Mouse (Mus musculus) limb, embryonic 11.5 days (tissue): ENCODE measurements at regions not wholly inside any gene's neighbourhood (a gene's known extent, or its start where the extent isn't known, plus 50 kb on each side); places are given as distances from the start of the nearest gene placed in this dataset.

Experiments used
- ATAC-seq: fragments of 200-750 bp; cut with Nextera tagmentation; 2 replicates; pipeline ENCODE4 v1.8.0; 2017; ENCODE audit warnings: low read depth; ENCODE audit not compliant: insufficient number of reproducible peaks, low FRiP score, low TSS enrichment
- DNase-seq: peaks from one replicate; pipeline ENCODE4 v3.0.0-alpha.2; 2015; ENCODE audit warnings: low spot score
- H3K27ac ChIP-seq: fragments of 300-500 bp; sonication (generic); replicated peaks from 2 replicates; pipeline ENCODE4 v1.5.1; 2014; ENCODE audit warnings: low read depth, mild to moderate bottlenecking, low read length
- H3K27me3 ChIP-seq: fragments of 300-500 bp; sonication (generic); 2 replicates; pipeline ENCODE4 v1.6.1; 2014; ENCODE audit warnings: mild to moderate bottlenecking, low read length, mixed read lengths; ENCODE audit not compliant: control insufficient read depth, insufficient read depth
- H3K36me3 ChIP-seq: fragments of 300-500 bp; sonication (generic); 2 replicates; pipeline ENCODE4 v1.6.1; 2014; ENCODE audit warnings: mild to moderate bottlenecking, low read length, moderate library complexity, mixed read lengths; ENCODE audit not compliant: control insufficient read depth, insufficient read depth
- H3K4me1 ChIP-seq: fragments of 300-500 bp; sonication (generic); 2 replicates; pipeline ENCODE4 v1.6.1; 2014; ENCODE audit warnings: low read length, mixed read lengths; ENCODE audit not compliant: control insufficient read depth, insufficient read depth
- H3K4me2 ChIP-seq: fragments of 300-500 bp; sonication (generic); 2 replicates; pipeline ENCODE4 v1.6.1; 2014; ENCODE audit warnings: low read depth, mild to moderate bottlenecking, moderate library complexity; ENCODE audit not compliant: severe bottlenecking
- H3K4me3 ChIP-seq: fragments of 300-500 bp; sonication (generic); 2 replicates; pipeline ENCODE4 v1.5.1; 2014; ENCODE audit warnings: low read depth, low read length
- H3K9ac ChIP-seq: fragments of 300-500 bp; sonication (generic); 2 replicates; pipeline ENCODE4 v1.6.1; 2014; ENCODE audit warnings: mild to moderate bottlenecking, low read length
- H3K9me3 ChIP-seq: fragments of 300-500 bp; sonication (generic); 2 replicates; pipeline ENCODE4 v1.6.1; 2016; ENCODE audit warnings: low read length; ENCODE audit not compliant: control insufficient read depth
- WGBS: fragments of 180-500 bp; shearing (Covaris S2); extraction: QIAGEN DNeasy Blood & Tissue Kit; methylation state at CpG from one replicate; pipeline ENCODE4 v1.1.7; 2014; 5-methylcytosine and 5-hydroxymethylcytosine counted together

DNA sequence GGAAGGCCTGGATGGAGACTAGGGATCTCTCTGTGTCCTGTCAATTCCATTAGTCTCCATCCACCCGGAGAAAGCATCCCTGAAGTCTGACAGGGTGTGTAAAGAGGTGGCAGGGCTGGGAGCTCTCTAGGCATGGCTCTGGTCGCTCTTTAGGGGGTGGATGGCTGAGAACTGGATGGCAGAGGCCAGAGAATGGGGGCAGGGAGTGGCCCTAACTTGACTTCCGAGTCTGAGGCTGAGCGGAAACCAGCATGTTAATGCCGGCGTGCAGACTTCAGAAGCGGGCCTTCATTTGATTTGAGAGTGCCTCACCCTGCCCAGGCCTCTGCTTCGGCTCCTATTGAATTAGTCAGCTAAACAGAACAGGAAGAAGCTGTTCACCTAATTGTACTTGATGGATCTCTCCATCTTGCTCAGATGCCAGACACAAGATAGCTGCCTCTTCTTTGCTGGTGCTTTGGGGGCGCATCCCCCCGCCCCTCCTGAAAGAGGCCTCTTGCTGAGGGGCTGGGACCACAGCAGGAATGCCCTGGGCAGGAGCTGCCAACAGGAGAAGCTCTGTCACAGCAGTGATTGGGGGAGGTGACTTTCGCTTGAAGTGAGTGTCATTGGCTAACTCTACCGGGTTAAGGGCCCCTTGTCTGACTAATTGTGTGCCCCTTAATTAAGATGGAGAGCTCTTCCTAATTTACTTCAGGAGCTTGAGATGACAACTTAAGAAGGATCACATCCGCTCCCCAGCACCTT is 104.2 kb downstream of the Bms1 start:
- Histone ChIP-seq H3K9ac (no peak overlapping the region), H3K9me3 (no peaks in the 10 kb centered on the region), H3K27ac (no peak overlapping the region), H3K4me1 (no peaks in the 10 kb centered on the region), H3K36me3 (no peaks in the 10 kb centered on the region), H3K27me3 (no peaks in the 10 kb centered on the region), H3K4me3 (no peak overlapping the region), H3K4me2 (no peak overlapping the region)
- DNase-seq (peak; percentile 33), ATAC-seq (no peak)
- WGBS, result 28% methylated on average over 13 of the region's 13 CpGs

DNA sequence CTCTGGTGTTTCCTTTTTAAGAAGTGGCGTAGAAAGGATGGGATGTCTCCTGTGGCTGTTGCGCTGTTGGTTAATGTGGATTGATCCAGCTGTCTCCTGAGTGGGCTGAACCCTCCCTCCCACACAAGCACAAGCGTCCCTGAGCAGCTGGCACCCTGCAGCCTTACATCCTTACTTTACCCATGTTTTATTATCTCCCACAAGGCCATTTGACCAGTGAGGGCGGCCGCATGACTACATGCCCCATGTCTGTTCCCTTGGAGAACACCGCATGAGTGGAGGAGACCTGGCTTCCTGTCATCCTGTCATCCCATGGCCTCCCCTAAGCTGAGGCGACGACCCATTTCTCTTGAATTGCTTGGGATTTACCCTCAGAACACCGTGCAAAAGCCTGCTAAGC is 108.2 kb downstream of the Bms1 start:
- ATAC-seq (no peak), DNase-seq (no peak)
- Histone ChIP-seq H3K27ac (no peak overlapping the region), H3K4me2 (no peak overlapping the region), H3K4me3 (no peak overlapping the region), H3K4me1 (no peaks in the 10 kb centered on the region), H3K36me3 (no peaks in the 10 kb centered on the region), H3K9ac (no peak overlapping the region), H3K9me3 (no peaks in the 10 kb centered on the region), H3K27me3 (no peaks in the 10 kb centered on the region)
- WGBS, result 82% methylated on average over 9 of the region's 9 CpGs

DNA sequence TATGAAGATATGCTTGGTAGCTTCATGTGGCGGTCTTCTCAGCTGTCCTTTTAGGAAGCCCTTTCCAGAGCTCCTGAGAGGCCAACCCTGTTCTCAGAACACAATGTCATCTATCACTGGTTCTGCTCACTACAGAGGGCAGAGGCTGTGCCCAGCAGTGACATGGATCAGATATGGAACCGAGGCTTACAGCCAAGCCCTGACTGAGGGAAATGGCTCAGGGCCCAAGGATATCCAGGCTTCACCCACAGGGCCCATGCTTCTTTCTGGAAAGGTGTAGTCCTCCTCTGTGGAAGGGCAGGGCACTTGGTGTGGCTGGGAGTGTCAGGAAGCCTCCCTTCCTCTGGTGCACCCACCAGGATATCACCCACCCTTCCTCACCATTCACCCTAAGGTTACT is 109.4 kb downstream of the Bms1 start:
- Histone ChIP-seq H3K27me3 (no peaks in the 10 kb centered on the region), H3K36me3 (no peaks in the 10 kb centered on the region), H3K4me3 (no peak overlapping the region), H3K4me2 (no peak overlapping the region), H3K9ac (no peak overlapping the region), H3K4me1 (no peaks in the 10 kb centered on the region), H3K27ac (no peak overlapping the region), H3K9me3 (no peaks in the 10 kb centered on the region)
- 78% methylated on average over 2 of the region's 2 CpGs for WGBS
- DNase-seq (no peak), ATAC-seq (no peak)

DNA sequence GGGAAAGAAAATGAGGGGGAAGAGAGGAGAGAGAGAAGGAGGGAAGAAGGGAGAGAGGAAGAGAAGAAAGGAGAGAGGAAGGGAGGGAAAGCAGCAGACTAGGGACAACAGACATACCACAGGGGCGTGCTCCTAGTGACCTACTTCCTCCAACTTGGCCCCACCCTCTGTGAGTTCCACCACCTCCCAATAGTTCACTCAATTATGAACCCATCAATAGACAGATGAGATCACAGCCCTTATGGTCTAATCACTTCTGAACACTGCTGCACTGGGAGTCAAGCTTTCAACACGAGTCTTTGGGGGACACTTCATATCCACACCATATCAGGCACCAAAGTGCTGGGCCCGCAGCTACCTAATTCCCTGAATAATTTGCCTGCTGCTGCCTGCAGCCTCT is 110.7 kb downstream of the Bms1 start:
- WGBS, result 78% methylated on average over 3 of the region's 3 CpGs
- Histone ChIP-seq H3K9ac (no peak overlapping the region), H3K4me1 (no peaks in the 10 kb centered on the region), H3K4me2 (no peak overlapping the region), H3K9me3 (no peaks in the 10 kb centered on the region), H3K27ac (no peak overlapping the region), H3K36me3 (no peaks in the 10 kb centered on the region), H3K4me3 (no peak overlapping the region), H3K27me3 (no peaks in the 10 kb centered on the region)
- DNase-seq (no peak), ATAC-seq (no peak)

DNA sequence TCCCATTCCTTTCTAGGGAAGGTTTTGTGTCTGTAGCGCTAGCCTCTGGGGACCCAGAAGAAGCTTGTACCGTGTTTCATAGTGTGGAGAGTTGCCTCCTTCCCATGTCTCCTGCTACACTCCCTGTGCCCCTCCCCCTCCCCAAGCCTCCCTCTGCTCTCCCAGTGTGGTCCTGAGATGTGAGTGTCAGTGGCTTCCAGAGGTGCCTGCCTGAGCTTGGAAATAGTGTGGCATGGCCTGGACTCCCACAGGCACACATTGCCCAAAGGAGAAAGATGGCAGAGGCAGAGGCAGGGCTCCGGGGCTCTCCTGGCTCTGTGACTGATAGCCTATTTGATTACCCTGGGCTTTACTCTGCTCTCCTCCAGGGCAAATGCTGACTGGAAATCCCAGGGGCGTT is 110.0 kb upstream of the Ret start:
- Histone ChIP-seq H3K36me3 (no peaks in the 10 kb centered on the region), H3K4me2 (no peak overlapping the region), H3K4me1 (0 out of 2 replicates have a peak, but pooled peaks cover 2% of the 10 kb centered on the region), H3K9me3 (no peaks in the 10 kb centered on the region), H3K9ac (no peak overlapping the region), H3K27me3 (no peaks in the 10 kb centered on the region), H3K27ac (no peak overlapping the region), H3K4me3 (no peak overlapping the region)
- 42% methylated on average over 4 of the region's 4 CpGs for WGBS
- no peak for DNase-seq
- no peak for ATAC-seq

DNA sequence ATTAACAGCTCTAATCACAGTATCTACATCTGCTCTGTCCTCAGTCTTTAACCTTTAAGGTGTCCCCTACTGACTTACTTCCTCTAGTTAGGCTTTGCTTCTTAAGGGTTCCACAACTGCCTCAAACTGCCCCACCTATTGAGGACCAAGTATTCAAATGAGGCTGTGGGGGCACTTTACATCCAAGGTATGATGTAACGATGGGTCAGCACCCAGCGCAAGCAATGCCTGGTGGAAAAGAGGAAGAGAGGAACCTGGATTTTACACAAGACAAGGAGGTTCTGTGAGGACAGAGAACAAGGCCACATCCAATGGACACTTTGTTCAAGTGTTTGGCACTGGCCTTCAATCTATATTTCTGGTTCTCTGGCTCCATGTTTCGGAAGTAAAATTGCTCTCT is 107.7 kb upstream of the Ret start:
- WGBS, result 91% methylated on average over 3 of the region's 3 CpGs

DNA sequence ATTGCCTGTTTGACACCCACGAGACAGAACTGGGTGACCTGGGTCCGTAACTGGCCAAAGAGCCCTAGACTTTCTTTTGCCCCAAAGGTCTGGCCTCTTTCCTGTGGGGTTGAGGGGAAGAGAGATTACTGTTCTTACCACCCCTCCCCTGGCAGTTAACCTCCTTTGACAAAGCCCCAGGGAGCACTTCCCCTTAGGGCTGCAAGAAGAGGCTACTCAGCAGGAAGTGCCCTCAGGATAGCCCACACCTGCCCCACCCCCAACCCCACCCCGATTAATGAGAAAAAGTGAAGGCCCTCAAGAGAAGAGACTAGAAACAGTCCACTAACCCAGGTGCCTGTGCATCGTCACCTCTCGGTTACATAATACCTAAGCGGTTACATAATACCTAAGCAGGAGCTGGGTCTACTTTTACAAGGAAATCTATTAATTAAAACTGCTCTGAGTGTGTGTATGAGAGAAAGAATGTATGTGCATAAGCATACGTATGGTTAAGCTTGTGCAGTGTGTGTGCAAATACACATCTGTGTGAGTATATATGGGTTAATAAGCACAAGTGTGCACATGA is 105.3 kb upstream of the Ret start:
- no peak overlapping the region for H3K4me2 ChIP-seq
- DNase-seq (no peak), ATAC-seq (no peak)
- H3K36me3 ChIP-seq, result no peaks in the 10 kb centered on the region
- H3K27ac ChIP-seq, result no peak overlapping the region
- 0 out of 2 replicates have a peak, but pooled peaks cover 7% of the 10 kb centered on the region for H3K4me1 ChIP-seq
- no peaks in the 10 kb centered on the region for H3K9me3 ChIP-seq
- no peak overlapping the region for H3K4me3 ChIP-seq
- no peak overlapping the region for H3K9ac ChIP-seq
- no peaks in the 10 kb centered on the region for H3K27me3 ChIP-seq
- 45% methylated on average over 7 of the region's 7 CpGs for WGBS

More for the DNA sequence above, 107.7 kb upstream of the Ret start:
- no peak overlapping the region for H3K27ac ChIP-seq
- H3K36me3 ChIP-seq, result no peaks in the 10 kb centered on the region
- H3K4me2 ChIP-seq, result no peak overlapping the region
- ATAC-seq, result no peak
- H3K4me1 ChIP-seq, result 0 out of 2 replicates have a peak, but pooled peaks cover 7% of the 10 kb centered on the region
- no peaks in the 10 kb centered on the region for H3K9me3 ChIP-seq
- no peak overlapping the region for H3K4me3 ChIP-seq
- no peaks in the 10 kb centered on the region for H3K27me3 ChIP-seq
- no peak for DNase-seq
- H3K9ac ChIP-seq, result no peak overlapping the region

DNA sequence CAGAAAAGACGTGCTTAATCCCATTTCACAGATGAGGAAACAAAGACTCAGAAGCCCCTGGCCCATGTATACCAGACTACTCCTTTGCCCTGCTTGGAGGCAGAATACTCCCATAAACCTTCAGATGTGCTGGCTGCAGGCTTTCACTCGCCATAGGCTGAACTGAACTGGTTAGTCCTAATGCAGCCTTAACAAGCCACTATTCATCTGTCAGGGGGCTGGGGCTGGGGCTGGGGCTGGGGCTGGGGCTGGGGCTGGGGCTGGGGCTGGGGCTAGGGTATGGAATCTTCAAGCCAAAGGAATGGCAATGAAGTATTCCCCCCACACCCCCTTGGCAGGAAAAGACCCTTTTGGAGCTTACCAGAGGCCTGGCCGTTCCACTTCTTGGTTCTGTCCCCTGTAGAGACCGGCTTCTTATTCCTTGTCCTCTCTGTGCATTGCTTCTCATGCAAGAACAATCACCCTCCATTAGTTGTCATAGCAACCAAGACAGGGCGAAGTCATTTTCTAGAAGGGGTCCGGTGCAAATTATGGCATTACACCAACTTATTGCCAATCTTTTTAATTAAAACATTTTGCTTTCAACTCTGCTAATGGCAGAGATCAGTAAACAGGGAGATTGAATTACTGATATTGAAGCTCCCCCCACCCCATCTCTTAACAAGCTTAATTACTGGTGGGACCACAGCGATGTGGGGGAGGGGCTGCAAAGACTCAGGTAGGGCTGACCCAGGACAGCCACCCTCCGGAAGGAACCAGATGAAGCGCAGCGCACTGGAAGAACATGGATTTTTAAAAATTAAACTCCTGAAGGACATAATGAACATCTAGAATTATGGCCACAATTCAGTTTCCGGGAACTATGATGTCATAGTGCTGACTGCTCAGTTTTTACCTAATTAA is 104.6 kb upstream of the Ret start:
- H3K4me3 ChIP-seq, result no peak overlapping the region
- H3K9me3 ChIP-seq, result no peaks in the 10 kb centered on the region
- 54% methylated on average over 11 of the region's 11 CpGs for WGBS
- 0 out of 2 replicates have a peak, but pooled peaks cover 7% of the 10 kb centered on the region for H3K4me1 ChIP-seq
- no peak overlapping the region for H3K4me2 ChIP-seq
- H3K9ac ChIP-seq, result no peak overlapping the region
- no peak for ATAC-seq
- no peak for DNase-seq
- no peak overlapping the region for H3K27ac ChIP-seq
- no peaks in the 10 kb centered on the region for H3K27me3 ChIP-seq
- no peaks in the 10 kb centered on the region for H3K36me3 ChIP-seq
